Mouse (Mus musculus) CH12.LX (cell line): Measurements from ENCODE around the gene Rsph9. TPM values are rescaled to one million over a fixed set of nuclear protein-coding genes. Genes with fewer than 3 reads are reported as not detected.

Source experiments
- DNase-seq: peaks from one replicate; pipeline ENCODE4 v3.0.0-alpha.2; 2013; ENCODE audit errors: extremely low read depth
- H3K27ac ChIP-seq: 2 replicates; pipeline ENCODE4 v1.5.1; 2012; ENCODE audit warnings: low read depth, mild to moderate bottlenecking, control low read depth, moderate library complexity; ENCODE audit not compliant: insufficient read depth
- H3K27me3 ChIP-seq: replicated peaks from 2 replicates; pipeline ENCODE3; 2012; ENCODE audit warnings: inconsistent platforms
- H3K36me3 ChIP-seq, 2 experiments: replicated peaks in 1 of 2; 2 replicates each; pipeline versions ENCODE3 to v1.6.1; 2012; ENCODE audit warnings: inconsistent platforms in 1 of 2, low read length in 1 of 2, mild to moderate bottlenecking in 1 of 2, mixed read lengths in 1 of 2, moderate library complexity in 1 of 2; ENCODE audit not compliant: control insufficient read depth in 1 of 2, insufficient read depth in 1 of 2
- H3K4me1 ChIP-seq, 2 experiments: 2 replicates each; pipeline ENCODE4 v1.6.1; 2012; ENCODE audit warnings: inconsistent platforms in 1 of 2, moderate library complexity in 1 of 2; ENCODE audit not compliant: insufficient read depth in 2 of 2, control insufficient read depth in 1 of 2
- H3K4me2 ChIP-seq: 2 replicates; pipeline ENCODE4 v1.6.1; 2012; ENCODE audit warnings: low read depth, mild to moderate bottlenecking, control low read depth; ENCODE audit not compliant: poor library complexity, insufficient read depth, severe bottlenecking
- H3K4me3 ChIP-seq, 3 experiments: fragments of 150-350 bp in 1 of 3; sonication (generic) in 1 of 3; replicated peaks in 1 of 3; 2 replicates each; pipeline versions ENCODE3 to v1.5.1; 2011 to 2012; ENCODE audit warnings: low read depth in 2 of 3, low read length in 2 of 3, mild to moderate bottlenecking in 2 of 3, moderate library complexity in 2 of 3, control low read depth in 1 of 3, improper control_type of control experiment in 1 of 3, inconsistent platforms in 1 of 3, mixed read lengths in 1 of 3; ENCODE audit not compliant: poor library complexity in 1 of 3
- H3K79me2 ChIP-seq: replicated peaks from 2 replicates; pipeline ENCODE4 v1.6.1; 2012; ENCODE audit warnings: mild to moderate bottlenecking, moderate library complexity; ENCODE audit not compliant: control insufficient read depth, poor library complexity, insufficient read depth, severe bottlenecking; ENCODE audit errors: extremely low read depth
- H3K9ac ChIP-seq: 2 replicates; pipeline ENCODE4 v1.6.1; 2012; ENCODE audit warnings: low read depth, mild to moderate bottlenecking, control low read depth, moderate library complexity; ENCODE audit not compliant: insufficient read depth
- H3K9me3 ChIP-seq: replicated peaks from 2 replicates; pipeline ENCODE3; 2012; ENCODE audit warnings: low read length, inconsistent platforms, mixed read lengths
- BHLHE40 ChIP-seq: IDR thresholded peaks from 2 replicates; pipeline ENCODE4 v1.6.1; 2011; ENCODE audit warnings: mild to moderate bottlenecking, low read depth, low read length, improper control_type of control experiment
- CHD1 ChIP-seq: IDR thresholded peaks from 2 replicates; pipeline ENCODE4 v1.6.1; 2012; ENCODE audit warnings: low read depth, low read length, improper control_type of control experiment, inconsistent platforms
- CHD2 ChIP-seq: IDR thresholded peaks from 2 replicates; pipeline ENCODE4 v1.6.1; 2011; ENCODE audit warnings: low read length, improper control_type of control experiment
- CTCF ChIP-seq, 2 experiments: IDR thresholded peaks in 1 of 2; conservative IDR thresholded peaks in 1 of 2; 2 replicates each; pipeline ENCODE4 v1.5.1; 2011 to 2012; ENCODE audit warnings: low read depth in 2 of 2, low read length in 2 of 2, improper control_type of control experiment in 1 of 2, inconsistent platforms in 1 of 2, mild to moderate bottlenecking in 1 of 2, moderate library complexity in 1 of 2
- E2F4 ChIP-seq: IDR thresholded peaks from 2 replicates; pipeline ENCODE4 v1.6.1; 2011; ENCODE audit warnings: low read depth, low read length, improper control_type of control experiment; ENCODE audit not compliant: insufficient replicate concordance
- ELF1 ChIP-seq: IDR thresholded peaks from 2 replicates; pipeline ENCODE4 v1.6.1; 2014; ENCODE audit warnings: low read depth, mild to moderate bottlenecking, inconsistent platforms, low read length, improper control_type of control experiment
- EP300 ChIP-seq: IDR thresholded peaks from 2 replicates; pipeline ENCODE4 v1.6.1; 2011; ENCODE audit warnings: low read length, improper control_type of control experiment
- ETS1 ChIP-seq: conservative IDR thresholded peaks from 2 replicates; pipeline ENCODE4 v1.6.1; 2012; ENCODE audit warnings: low read depth, mild to moderate bottlenecking, inconsistent platforms, low read length, improper control_type of control experiment, moderate library complexity
- GABPA ChIP-seq: IDR thresholded peaks from 2 replicates; pipeline ENCODE4 v1.6.1; 2012; ENCODE audit warnings: low read depth, low read length, improper control_type of control experiment, inconsistent platforms; ENCODE audit not compliant: insufficient replicate concordance
- HCFC1 ChIP-seq: IDR thresholded peaks from 2 replicates; pipeline ENCODE4 v1.6.1; 2012; ENCODE audit warnings: low read depth, mild to moderate bottlenecking, inconsistent platforms, low read length, improper control_type of control experiment
- IRF4 ChIP-seq: IDR thresholded peaks from 2 replicates; pipeline ENCODE4 v1.6.1; 2014; ENCODE audit warnings: low read depth, mild to moderate bottlenecking, inconsistent platforms, low read length, improper control_type of control experiment
- JUND ChIP-seq: conservative IDR thresholded peaks from 2 replicates; pipeline ENCODE4 v1.6.1; 2011; ENCODE audit warnings: low read depth, low read length, improper control_type of control experiment
- KAT2A ChIP-seq: IDR thresholded peaks from 2 replicates; pipeline ENCODE4 v1.6.1; 2012; ENCODE audit warnings: low read length, improper control_type of control experiment, inconsistent platforms; ENCODE audit not compliant: insufficient replicate concordance
- MAFK ChIP-seq: IDR thresholded peaks from 2 replicates; pipeline ENCODE4 v1.6.1; 2011; ENCODE audit warnings: low read length, improper control_type of control experiment; ENCODE audit not compliant: insufficient replicate concordance
- MAZ ChIP-seq: IDR thresholded peaks from 2 replicates; pipeline ENCODE4 v1.6.1; 2012; ENCODE audit warnings: low read depth, mild to moderate bottlenecking, inconsistent platforms, low read length, improper control_type of control experiment, moderate library complexity
- MEF2A ChIP-seq: IDR thresholded peaks from 2 replicates; pipeline ENCODE4 v1.6.1; 2014; ENCODE audit warnings: low read depth, mild to moderate bottlenecking, inconsistent platforms, low read length, improper control_type of control experiment, borderline replicate concordance
- NELFE ChIP-seq: IDR thresholded peaks from 2 replicates; pipeline ENCODE4 v1.6.1; 2011; ENCODE audit warnings: low read depth, low read length, improper control_type of control experiment
- POLR2A ChIP-seq: IDR thresholded peaks from 2 replicates; pipeline ENCODE4 v1.6.1; 2011; ENCODE audit warnings: low read depth, mild to moderate bottlenecking, improper control_type of control experiment, low read length
- RCOR1 ChIP-seq: conservative IDR thresholded peaks from 2 replicates; pipeline ENCODE4 v1.6.1; 2012; ENCODE audit warnings: low read depth, mild to moderate bottlenecking, inconsistent platforms, low read length, improper control_type of control experiment
- SIN3A ChIP-seq: IDR thresholded peaks from 2 replicates; pipeline ENCODE4 v1.6.1; 2012; ENCODE audit warnings: low read length, improper control_type of control experiment, inconsistent platforms
- TCF12 ChIP-seq: IDR thresholded peaks from 2 replicates; pipeline ENCODE4 v1.6.1; 2014; ENCODE audit warnings: low read depth, mild to moderate bottlenecking, inconsistent platforms, low read length, improper control_type of control experiment
- UBTF ChIP-seq: IDR thresholded peaks from 2 replicates; pipeline ENCODE4 v1.6.1; 2012; ENCODE audit warnings: low read depth, mild to moderate bottlenecking, inconsistent platforms, low read length, improper control_type of control experiment, moderate library complexity
- USF1 ChIP-seq: IDR thresholded peaks from 2 replicates; pipeline ENCODE4 v1.6.1; 2014; ENCODE audit warnings: low read depth, mild to moderate bottlenecking, inconsistent platforms, low read length, improper control_type of control experiment
- ZC3H11A ChIP-seq: IDR thresholded peaks from 2 replicates; pipeline ENCODE4 v1.6.1; 2012; ENCODE audit warnings: low read depth, mild to moderate bottlenecking, inconsistent platforms, low read length, improper control_type of control experiment
- ZMIZ1 ChIP-seq: IDR thresholded peaks from 2 replicates; pipeline ENCODE4 v1.6.1; 2012; ENCODE audit warnings: low read depth, mild to moderate bottlenecking, inconsistent platforms, low read length, improper control_type of control experiment
- ZNF384 ChIP-seq: IDR thresholded peaks from 2 replicates; pipeline ENCODE4 v1.6.1; 2012; ENCODE audit warnings: low read depth, low read length, improper control_type of control experiment, inconsistent platforms
- dilution Hi-C: fragments of 300-500 bp; cut with MboI; formaldehyde crosslinking; loops from 2 replicates; pipeline ENCODE4 v1.14.3; 2020; ENCODE audit warnings: low sequenced_read_pairs; ENCODE audit not compliant: extremely low pct_unique_long_range_greater_than_20kb, extremely low pct_ligation_motif_present
- in situ Hi-C: fragments of 300-500 bp; cut with MboI; formaldehyde crosslinking; loops from 3 replicates; pipeline ENCODE4 v1.14.3; 2019; ENCODE audit warnings: low sequenced_read_pairs, low pct_ligation_motif_present, low pct_unique_long_range_greater_than_20kb, mixed read lengths
- polyA plus RNA-seq: library from polyadenylated mRNA; unstranded; fragments of >175 nt; gene quantifications from 2 replicates; pipeline ENCODE4 v1.2.1, GENCODE M21; 2012; ENCODE audit warnings: low read depth; ENCODE audit not compliant: insufficient read length
- total RNA-seq, 2 experiments: library from RNA; depleted of rRNA; stranded (reverse); fragments of 300-350 nt in 1 of 2; fragments of >200 nt in 1 of 2; gene quantifications; 2 replicates each; pipeline ENCODE4 v1.2.3; 2012 to 2014

Rsph9 gene
- total and polyA plus RNA-seq, 3 experiments, result 0.61 to 1.1 TPM; not detected in 1

DNA sequence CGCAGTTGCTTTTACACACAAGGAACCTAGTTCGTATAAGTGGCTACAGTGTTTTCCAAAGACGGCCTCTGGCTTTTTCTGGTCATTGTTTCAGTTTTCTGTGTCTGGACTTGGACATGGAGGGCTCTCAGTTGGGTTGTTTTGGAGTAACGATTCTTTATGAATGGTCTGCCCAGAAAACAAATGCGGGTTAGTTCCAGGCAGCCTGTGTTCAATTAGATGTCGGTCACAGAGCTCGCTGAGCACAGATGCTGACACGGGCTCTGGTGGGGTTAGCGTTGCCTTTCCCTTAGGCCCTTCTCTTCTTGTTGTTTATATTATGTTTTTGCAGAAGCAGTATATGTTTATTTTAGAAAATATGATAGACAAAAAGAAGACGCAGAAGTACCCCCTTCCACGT is 27.9 kb downstream of the Rsph9 start:
- dilution Hi-C loops (no loop called here), in situ Hi-C loops (loop anchor here (10.0 kb wide), 1 partner anchor 381 kb away; the partner anchor contains the start of gene 1600014C23Rik)
- H3K4me3 ChIP-seq, result no peak overlapping the region
- H3K79me2 ChIP-seq, result peaks cover 10% of the 10 kb centered on the region
- TF ChIP-seq POLR2A (no peak), ETS1 (no peak), UBTF (no peak), IRF4 (no peak), EP300 (no peak), RCOR1 (no peak), ZMIZ1 (no peak), BHLHE40 (no peak), ZNF384 (no peak), ELF1 (no peak), GABPA (no peak), NELFE (no peak), MAFK (no peak), SIN3A (no peak), CHD2 (no peak)
- H3K36me3 ChIP-seq, result peaks cover 39 to 78% of the 10 kb centered on the region in 2 experiments
- H3K9me3 ChIP-seq, result no peaks in the 10 kb centered on the region
- H3K4me2 ChIP-seq, result no peak overlapping the region
- no peak for DNase-seq
- H3K4me1 ChIP-seq, result peaks cover 2 to 15% of the 10 kb centered on the region in 2 experiments; a peak in 2 of 4 replicates
- no peak overlapping the region for H3K27ac ChIP-seq
- H3K27me3 ChIP-seq, result no peaks in the 10 kb centered on the region
- no peak overlapping the region for H3K9ac ChIP-seq

DNA sequence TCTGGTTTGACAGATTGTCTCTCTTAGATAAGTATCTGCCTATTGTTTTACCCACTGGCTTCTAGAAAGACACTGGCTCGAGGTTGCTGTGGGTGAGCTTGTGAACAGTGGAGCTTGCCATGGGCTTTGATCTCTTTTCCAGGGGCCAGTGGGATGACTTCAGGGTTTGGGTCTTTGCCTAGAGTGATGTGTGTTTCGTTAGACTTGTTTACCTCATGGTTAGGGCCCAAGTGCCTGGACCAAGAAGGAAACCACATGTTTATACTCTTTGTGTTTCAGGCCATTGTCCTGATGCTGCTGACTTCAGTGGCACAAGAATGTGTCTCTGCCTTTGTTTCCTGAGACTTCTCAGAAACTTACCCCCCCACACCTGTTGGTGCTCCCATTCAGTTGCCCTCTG is 28.5 kb downstream of the Rsph9 start:
- peaks cover 2 to 15% of the 10 kb centered on the region in 2 experiments; a peak in 2 of 4 replicates for H3K4me1 ChIP-seq
- no peak for DNase-seq
- TF ChIP-seq CHD1 (no peak), E2F4 (no peak), ZNF384 (no peak), ZC3H11A (no peak), RCOR1 (no peak), KAT2A (no peak), SIN3A (no peak), MAZ (no peak), CTCF (conservative IDR thresholded peaks at IDR 0.05 in 1 of 2, IDR thresholded peaks at IDR 0.05 in 1 of 2; ENCODE audit: low read depth in 2 of 2, low read length in 2 of 2) (no peak), HCFC1 (no peak), JUND (no peak), TCF12 (no peak), MEF2A (no peak), UBTF (no peak), NELFE (no peak), USF1 (no peak)
- TF ChIP-seq, all 38 proteins: peak for 0
- peaks cover 39 to 77% of the 10 kb centered on the region in 2 experiments for H3K36me3 ChIP-seq
- H3K9me3 ChIP-seq, result no peaks in the 10 kb centered on the region
- H3K4me3 ChIP-seq, result no peak overlapping the region
- dilution Hi-C loops, result no loop called here
- no peak overlapping the region for H3K9ac ChIP-seq
- H3K27me3 ChIP-seq, result no peaks in the 10 kb centered on the region
- H3K79me2 ChIP-seq, result peaks cover 11% of the 10 kb centered on the region
- H3K27ac ChIP-seq, result no peak overlapping the region
- in situ Hi-C loops, result loop anchor here (10.0 kb wide), 1 partner anchor 381 kb away; the partner anchor contains the start of gene 1600014C23Rik
- no peak overlapping the region for H3K4me2 ChIP-seq
